Mouse (Mus musculus) retina, adult 2 months (tissue): ENCODE measurements around the gene Nrg3.

ENCODE experiments used
- DNase-seq: peaks from one replicate; pipeline ENCODE4 v3.0.0-alpha.2; 2012; ENCODE audit warnings: low read depth, low spot score

Nrg3 gene

GRCm38 (mm10) chr14:38959367-38959766 lies 513.5 kb downstream of the Nrg3 start:
- DNase-seq, result no peak

DNA sequence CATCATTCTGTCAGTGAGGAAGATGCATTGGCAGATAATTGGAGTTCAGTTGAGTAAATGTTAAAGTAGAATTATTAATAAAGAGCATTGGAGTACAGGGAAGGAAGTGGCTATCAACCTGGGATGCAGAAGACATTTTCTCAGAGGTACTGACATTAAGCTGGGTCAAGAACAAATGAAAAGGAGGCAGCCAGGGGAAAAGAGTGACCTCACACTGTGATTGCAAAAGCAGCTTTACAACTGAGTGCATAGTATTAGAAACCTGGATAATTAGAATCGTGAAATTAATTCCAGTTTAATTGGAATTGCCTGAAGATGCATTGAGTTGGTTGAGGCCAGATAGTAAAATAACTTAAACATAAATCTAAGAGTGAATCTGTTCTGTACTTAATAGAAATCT lies 535.4 kb downstream of the Nrg3 start:
- no peak for DNase-seq

DNA sequence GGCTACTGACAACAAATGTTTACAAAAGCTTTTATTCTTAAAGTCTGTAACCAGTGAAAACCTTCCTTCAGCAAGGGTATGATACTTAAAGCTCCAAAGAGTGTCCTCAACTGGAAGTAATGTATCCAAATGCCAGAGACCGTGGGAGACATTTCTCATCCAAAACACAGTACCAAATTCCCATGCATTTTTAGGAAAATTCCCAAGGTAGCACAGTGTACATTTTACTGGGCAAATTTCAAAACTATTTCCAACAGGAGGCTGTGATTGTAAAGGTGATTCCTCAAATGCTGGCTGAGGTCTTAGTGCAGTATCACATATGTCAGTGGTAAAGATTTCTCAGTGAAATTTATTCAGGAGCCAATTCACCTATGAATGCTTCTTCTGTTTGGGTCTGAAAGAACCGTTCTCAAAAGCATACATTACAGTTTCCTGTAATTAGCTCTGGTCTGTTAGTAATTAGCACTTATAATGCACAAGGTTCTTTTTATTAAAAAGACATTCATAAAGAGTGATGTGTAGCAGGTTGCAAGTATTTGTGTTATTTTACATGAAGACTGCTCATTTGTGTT lies 536.3 kb downstream of the Nrg3 start:
- no peak for DNase-seq

- DNase-seq, result no peak
Measured at GRCm38 (mm10) chr14:38923652-38924051, 549.2 kb downstream of the Nrg3 start.

GRCm38 (mm10) chr14:38920800-38921199 lies 552.1 kb downstream of the Nrg3 start:
- DNase-seq, result no peak

- no peak for DNase-seq
Measured at GRCm38 (mm10) chr14:38870591-38870990, 602.3 kb downstream of the Nrg3 start.

DNA sequence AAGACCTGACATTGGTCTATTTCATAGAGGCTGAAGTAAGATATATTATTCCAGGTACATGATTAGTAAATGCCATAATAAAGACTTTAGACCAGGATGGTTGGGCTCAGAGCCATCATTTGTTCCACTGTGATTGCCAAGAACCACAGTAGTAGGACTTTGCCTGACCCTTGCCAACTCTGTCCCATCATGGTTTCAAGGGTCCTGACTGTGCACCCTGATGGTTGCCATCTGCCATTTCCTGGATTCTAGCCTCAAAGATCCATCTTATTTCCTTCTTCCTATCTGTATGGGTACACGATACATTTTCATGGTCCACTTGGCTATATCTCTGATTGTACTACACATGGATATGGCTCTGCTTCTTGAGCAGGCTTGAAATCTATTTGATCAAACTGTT lies 625.3 kb downstream of the Nrg3 start:
- DNase-seq, result no peak

- no peak for DNase-seq
Measured at GRCm38 (mm10) chr14:38847091-38847490, 625.8 kb downstream of the Nrg3 start.

- no peak for DNase-seq
Measured at GRCm38 (mm10) chr14:38835006-38835405, 637.9 kb downstream of the Nrg3 start.

GRCm38 (mm10) chr14:38824891-38825290 lies 648.0 kb downstream of the Nrg3 start:
- no peak for DNase-seq

DNA sequence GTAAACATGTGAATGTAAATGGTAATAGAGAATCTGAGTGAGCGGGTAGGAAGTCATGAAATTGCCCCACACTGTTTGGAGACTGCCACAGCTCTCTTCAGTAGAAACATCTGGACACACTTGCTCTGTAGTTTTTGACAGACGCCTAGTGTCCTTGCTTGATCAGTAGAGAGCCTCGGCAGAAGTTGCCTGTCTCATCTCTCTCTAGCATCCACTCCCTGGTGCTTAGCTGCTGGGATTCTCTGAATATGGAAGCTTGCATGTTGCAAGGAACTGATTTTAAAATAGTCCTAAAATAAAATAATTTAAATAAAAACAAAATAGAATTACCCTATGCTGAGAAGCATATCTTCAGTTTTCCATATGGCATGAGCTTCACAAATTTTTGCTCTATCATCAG lies 675.9 kb downstream of the Nrg3 start:
- no peak for DNase-seq

DNA sequence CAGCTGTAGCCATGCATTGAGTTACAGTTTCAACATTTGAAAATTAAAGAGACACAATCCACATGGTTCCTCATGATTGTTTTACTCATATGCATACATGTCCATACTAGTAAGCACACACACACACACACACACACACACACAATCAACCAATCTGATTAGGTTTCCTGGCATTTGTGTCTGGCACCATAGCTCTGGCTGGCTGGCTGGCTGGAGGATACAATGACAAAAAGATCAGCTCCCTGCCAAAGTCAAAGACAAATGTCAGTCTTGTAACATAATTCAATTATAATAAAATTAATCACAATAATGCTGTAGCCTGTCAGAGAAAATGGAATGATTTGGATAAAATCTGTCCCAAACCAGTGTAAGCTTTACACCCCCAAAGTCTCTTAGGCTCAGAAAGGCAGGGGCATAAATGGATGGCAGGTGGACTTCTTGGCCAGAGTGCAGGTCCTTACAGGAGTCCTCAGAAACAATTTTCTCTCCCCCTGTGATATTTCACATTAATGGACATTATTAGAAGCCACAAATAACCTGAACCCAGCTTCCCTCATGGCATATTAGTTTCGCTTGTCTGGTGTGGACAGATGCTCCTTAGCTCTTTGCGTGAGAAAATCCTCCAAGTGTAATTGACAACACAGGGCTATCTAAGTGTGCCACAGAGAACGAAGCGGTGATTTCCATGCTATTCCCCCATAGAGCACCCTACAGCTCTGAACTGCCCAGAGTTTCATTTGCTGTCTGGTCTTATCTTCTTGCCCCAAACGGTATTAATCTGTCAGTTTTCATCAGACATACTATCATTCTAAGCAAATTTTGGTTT lies 697.4 kb downstream of the Nrg3 start:
- no peak for DNase-seq

GRCm38 (mm10) chr14:38774811-38775210 lies 698.1 kb downstream of the Nrg3 start:
- no peak for DNase-seq

GRCm38 (mm10) chr14:38730465-38730864 lies 742.4 kb downstream of the Nrg3 start:
- DNase-seq, result no peak

- DNase-seq, result no peak
Measured at GRCm38 (mm10) chr14:38703894-38704293, 769.0 kb downstream of the Nrg3 start.

- DNase-seq, result no peak
Measured at GRCm38 (mm10) chr14:38702596-38703393, 770.1 kb downstream of the Nrg3 start.

DNA sequence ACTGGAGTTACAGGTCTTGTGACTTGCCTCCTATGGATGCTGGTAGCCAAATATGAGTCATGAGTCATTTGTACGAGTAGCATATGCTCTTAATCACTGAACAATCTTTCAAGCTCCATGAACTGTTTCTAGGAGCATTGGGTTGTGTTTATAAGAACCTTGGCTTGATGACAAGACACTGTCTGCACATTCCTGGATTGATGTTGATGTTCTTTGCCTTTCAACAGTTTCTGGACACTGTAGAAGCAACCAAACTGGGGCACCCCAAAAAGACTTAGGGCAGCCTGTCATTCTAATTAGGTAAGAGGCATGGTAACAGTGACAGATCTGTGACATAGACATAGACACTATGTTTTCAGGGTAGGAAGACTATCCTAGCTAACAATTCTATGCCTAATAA lies 771.5 kb downstream of the Nrg3 start:
- DNase-seq, result no peak

DNA sequence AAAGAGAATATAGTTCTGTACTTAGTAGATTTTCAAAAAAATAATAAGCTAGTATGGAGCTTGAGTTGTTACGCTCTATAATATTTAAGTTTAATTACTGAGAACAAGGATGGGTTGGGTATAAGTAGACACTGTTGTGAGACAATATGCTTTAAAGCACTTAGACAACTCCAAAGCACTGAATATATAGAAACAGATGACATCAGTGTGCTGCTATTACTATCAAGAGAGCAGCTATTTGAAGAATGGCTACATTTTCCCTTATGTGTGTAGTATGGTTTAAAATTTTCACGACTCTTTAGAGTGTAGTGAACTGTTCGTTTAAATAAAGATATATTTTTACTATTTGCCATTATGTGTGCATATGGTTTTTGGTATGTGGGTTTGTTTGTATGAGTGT lies 771.9 kb downstream of the Nrg3 start:
- no peak for DNase-seq

GRCm38 (mm10) chr14:38659973-38660372 lies 812.9 kb downstream of the Nrg3 start:
- no peak for DNase-seq

DNA sequence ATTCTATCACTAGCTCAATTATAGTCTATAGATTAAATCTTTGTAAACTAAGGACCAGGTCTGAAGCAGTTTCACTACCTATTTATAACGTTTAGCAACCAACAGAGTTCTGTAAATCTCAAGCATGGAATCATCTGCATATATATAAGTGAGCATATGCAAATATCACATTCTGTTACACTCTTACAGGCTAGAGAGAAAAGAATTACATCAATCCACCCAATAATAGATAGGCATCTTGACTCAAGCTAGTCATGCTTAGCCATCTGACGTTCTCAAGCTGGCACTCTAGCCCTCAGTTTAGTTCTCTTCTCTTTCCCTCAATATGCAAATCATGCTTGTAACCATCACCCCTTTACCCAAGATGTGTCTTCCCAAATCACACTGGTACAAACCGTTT lies 835.8 kb downstream of the Nrg3 start:
- no peak for DNase-seq

DNA sequence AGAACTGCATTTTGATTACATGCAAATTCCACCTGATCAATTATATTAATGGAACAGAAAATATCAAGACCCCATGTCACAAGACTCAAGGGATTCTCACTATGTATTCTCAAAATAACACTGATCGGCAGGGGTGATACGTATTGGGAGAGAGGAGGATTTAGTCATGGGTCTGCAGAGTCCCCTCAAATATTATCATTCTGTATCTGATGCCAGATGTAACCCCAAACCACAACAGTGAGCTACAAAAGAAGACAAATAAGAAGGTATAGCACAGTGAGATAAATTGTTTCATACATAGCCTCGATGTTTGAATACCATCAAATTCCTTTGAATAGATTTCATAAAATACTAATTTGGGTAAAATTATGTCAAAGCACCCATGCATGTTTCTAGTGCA lies 842.8 kb downstream of the Nrg3 start:
- no peak for DNase-seq

GRCm38 (mm10) chr14:38629671-38630070 lies 843.2 kb downstream of the Nrg3 start:
- peak; percentile 3 for DNase-seq
